ENCODE assay signal across 10 mouse cellular contexts in the genomic region with DNA sequence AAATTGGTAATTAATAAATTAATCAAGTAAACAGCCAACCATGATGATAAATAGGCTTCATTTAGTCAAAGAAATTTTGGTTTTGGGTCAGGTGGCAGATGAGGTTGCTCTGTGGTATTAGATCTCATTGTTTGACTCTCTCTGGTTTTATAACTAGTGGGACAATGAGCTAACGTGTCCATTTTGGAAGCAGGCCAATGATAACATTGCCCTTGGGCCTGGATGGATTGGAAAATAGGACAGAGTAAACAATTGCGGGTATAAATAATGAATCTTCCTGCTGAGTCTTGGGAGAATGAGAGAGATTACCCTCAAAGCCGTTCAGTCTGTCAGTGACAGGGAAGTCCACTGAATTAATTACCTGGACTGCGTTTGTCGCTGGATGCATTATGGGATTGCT. TPM values are rescaled to one million over a fixed set of nuclear protein-coding genes. Genes with fewer than 3 reads are reported as not detected.
DNase-seq lines count a peak whose midpoint lies in the region; ATAC-seq lines count a peak whose summit lies in the region.
"Had no signal": no experiment of that assay in that cellular context is flagged by ENCODE, and none has a peak within 500 bp of the region (broad histone marks: within the 10 kb centered on the region; RNA-seq: fewer than 3 reads in every experiment).

No protein-coding gene starts in this region.

- intact Hi-C loops in heart, postnatal 25 days (cut with DNase I), result no loop called here
- intact Hi-C loops in left cerebral cortex, postnatal 36 days (cut with DNase I), result no loop called here

- H3K9me3 ChIP-seq in heart, embryonic 10.5 days, result no peaks in the 10 kb centered on the region
- H3K9me3 ChIP-seq in neural tube, embryonic 15.5 days (replicated peaks), result no peaks in the 10 kb centered on the region
- no peaks in the 10 kb centered on the region for H3K9me3 ChIP-seq in forebrain, embryonic 14.5 days (replicated peaks; ENCODE audit: control insufficient read depth, low read length)

- no peak overlapping the region for H3K4me2 ChIP-seq in neural tube, embryonic 15.5 days
- H3K4me2 ChIP-seq in forebrain, embryonic 14.5 days (ENCODE audit: low read length), result no peak overlapping the region

- no peak overlapping the region for H3K27ac ChIP-seq in heart, embryonic 10.5 days
- H3K27ac ChIP-seq in neural tube, embryonic 15.5 days (replicated peaks), result 0 out of 2 replicates have a peak overlapping the region, but pooled peaks have one; percentile 13
- no peak overlapping the region for H3K27ac ChIP-seq in forebrain, embryonic 14.5 days (ENCODE audit: low read depth, low read length)

- DNase-seq in heart, adult 11 months, result peak; percentile 97
- no peak for DNase-seq in heart, embryonic 10.5 days (ENCODE audit: low spot score)
- DNase-seq in ovary, adult 18-20 months (ENCODE audit: low spot score), result peak; percentile 23
- no peak for DNase-seq in ovary, postnatal 10 days (ENCODE audit: low spot score)
- peak; percentile 14 for DNase-seq in heart, postnatal 25 days (ENCODE audit: low spot score)
- DNase-seq in forebrain, embryonic 14.5 days (ENCODE audit: low spot score), result no peak
- no peak for DNase-seq in left cerebral cortex, postnatal 36 days (ENCODE audit: low spot score in 2 of 2)
- DNase-seq: thymus, postnatal 36 days had no signal

- peaks cover 29% of the 10 kb centered on the region for H3K4me1 ChIP-seq in heart, embryonic 10.5 days
- H3K4me1 ChIP-seq in neural tube, embryonic 15.5 days, result peaks cover 59% of the 10 kb centered on the region
- H3K4me1 ChIP-seq in forebrain, embryonic 14.5 days (ENCODE audit: control insufficient read depth, insufficient read depth, low read length), result peaks cover 5% of the 10 kb centered on the region; the same call in 1 of the 2 replicates

- H3K9ac ChIP-seq in neural tube, embryonic 15.5 days (replicated peaks), result no peak overlapping the region
- no peak overlapping the region for H3K9ac ChIP-seq in forebrain, embryonic 14.5 days (ENCODE audit: low read length)

- H3K4me3 ChIP-seq in heart, embryonic 10.5 days, result no peak overlapping the region
- H3K4me3 ChIP-seq in neural tube, embryonic 15.5 days (replicated peaks), result no peak overlapping the region
- no peak overlapping the region for H3K4me3 ChIP-seq in forebrain, embryonic 14.5 days (ENCODE audit: low read depth, low read length)

- WGBS in heart, embryonic 10.5 days, result 75% methylated on average over 5 of the region's 5 CpGs
- WGBS in neural tube, embryonic 15.5 days, result 18% methylated on average over 5 of the region's 5 CpGs
- 44% methylated on average over 5 of the region's 5 CpGs for WGBS in forebrain, embryonic 14.5 days

- no peaks in the 10 kb centered on the region for H3K27me3 ChIP-seq in heart, embryonic 10.5 days (ENCODE audit: insufficient read depth, poor library complexity, severe bottlenecking)
- no peaks in the 10 kb centered on the region for H3K27me3 ChIP-seq in neural tube, embryonic 15.5 days (replicated peaks)
- H3K27me3 ChIP-seq in forebrain, embryonic 14.5 days (replicated peaks; ENCODE audit: control insufficient read depth, insufficient read depth, low read length), result no peaks in the 10 kb centered on the region
- H3K27me3 ChIP-seq: CH12.LX had no signal

- no peak for ATAC-seq in neural tube, embryonic 15.5 days (ENCODE audit: low FRiP score)
- no peak for ATAC-seq in forebrain, embryonic 14.5 days

- H3K36me3 ChIP-seq in heart, embryonic 10.5 days, result no peaks in the 10 kb centered on the region
- H3K36me3 ChIP-seq in neural tube, embryonic 15.5 days, result no peaks in the 10 kb centered on the region
- H3K36me3 ChIP-seq in forebrain, embryonic 14.5 days (ENCODE audit: control insufficient read depth, insufficient read depth, low read length), result no peaks in the 10 kb centered on the region

RNA-seq across cellular contexts. Expression of gene Fam222b, which starts 26.7 kb away (rescaled TPM):
- 24.0 and 25.5 TPM in 2 replicates for polyA plus RNA-seq in heart, embryonic 10.5 days (2016; fragmentation: Nextera tagmentation; extraction: Ambion mirVana)
- 10 to 100 TPM; 10.8 to 12.3 TPM for total RNA-seq in heart, postnatal 25 days (2021)
- 22.2 and 24.2 TPM in 2 replicates for polyA plus RNA-seq in neural tube, embryonic 15.5 days (2015; fragmentation: Nextera tagmentation; extraction: Ambion mirVana)
- 22.3 and 23.9 TPM in 2 replicates for polyA plus RNA-seq in forebrain, embryonic 14.5 days (2014; fragmentation: Nextera tagmentation; extraction: Ambion mirVana)
- 10 to 100 TPM; 29.0 to 29.7 TPM for total RNA-seq in left cerebral cortex, postnatal 36 days (2021)

RNA-seq across cellular contexts. Expression of gene Eral1, which starts 41.0 kb away (rescaled TPM):
- 30.7 and 35.6 TPM in 2 replicates for polyA plus RNA-seq in heart, embryonic 10.5 days (2016; fragmentation: Nextera tagmentation; extraction: Ambion mirVana)
- 10 to 100 TPM; 25.7 to 27.6 TPM for total RNA-seq in heart, postnatal 25 days (2021)
- 30.1 and 30.9 TPM in 2 replicates for polyA plus RNA-seq in neural tube, embryonic 15.5 days (2015; fragmentation: Nextera tagmentation; extraction: Ambion mirVana)
- 36.8 and 40.2 TPM in 2 replicates for polyA plus RNA-seq in forebrain, embryonic 14.5 days (2014; fragmentation: Nextera tagmentation; extraction: Ambion mirVana)
- total RNA-seq in left cerebral cortex, postnatal 36 days (2021), result 10 to 100 TPM; 18.9 to 19.1 TPM

RNA-seq across cellular contexts. Expression of gene Traf4, which starts 44.2 kb away (rescaled TPM):
- polyA plus RNA-seq in heart, embryonic 10.5 days (2016; fragmentation: Nextera tagmentation; extraction: Ambion mirVana), result 57.9 and 88.7 TPM in 2 replicates
- 1 to 10 TPM; 4.6 to 6.7 TPM for total RNA-seq in heart, postnatal 25 days (2021)
- 82.1 and 85.4 TPM in 2 replicates for polyA plus RNA-seq in neural tube, embryonic 15.5 days (2015; fragmentation: Nextera tagmentation; extraction: Ambion mirVana)
- 79.2 and 82.6 TPM in 2 replicates for polyA plus RNA-seq in forebrain, embryonic 14.5 days (2014; fragmentation: Nextera tagmentation; extraction: Ambion mirVana)
- total RNA-seq in left cerebral cortex, postnatal 36 days (2021), result 10 to 100 TPM; 10.5 to 12.5 TPM

RNA-seq across cellular contexts. Expression of gene Nek8, which starts 55.3 kb away (rescaled TPM):
- 15.3 and 16.5 TPM in 2 replicates for polyA plus RNA-seq in heart, embryonic 10.5 days (2016; fragmentation: Nextera tagmentation; extraction: Ambion mirVana)
- total RNA-seq in heart, postnatal 25 days (2021), result 1 to 10 TPM; 2.5 to 2.6 TPM
- 7.0 and 9.7 TPM in 2 replicates for polyA plus RNA-seq in neural tube, embryonic 15.5 days (2015; fragmentation: Nextera tagmentation; extraction: Ambion mirVana)
- polyA plus RNA-seq in forebrain, embryonic 14.5 days (2014; fragmentation: Nextera tagmentation; extraction: Ambion mirVana), result 4.6 and 5.5 TPM in 2 replicates
- 1 to 10 TPM; 2.7 to 3.2 TPM for total RNA-seq in left cerebral cortex, postnatal 36 days (2021)

RNA-seq across cellular contexts. Expression of gene Tlcd1, which starts 55.3 kb away (rescaled TPM):
- 16.9 and 18.7 TPM in 2 replicates for polyA plus RNA-seq in heart, embryonic 10.5 days (2016; fragmentation: Nextera tagmentation; extraction: Ambion mirVana)
- 1 to 10 TPM; 5.5 to 7.2 TPM for total RNA-seq in heart, postnatal 25 days (2021)
- polyA plus RNA-seq in neural tube, embryonic 15.5 days (2015; fragmentation: Nextera tagmentation; extraction: Ambion mirVana), result 19.3 and 20.0 TPM in 2 replicates
- polyA plus RNA-seq in forebrain, embryonic 14.5 days (2014; fragmentation: Nextera tagmentation; extraction: Ambion mirVana), result 4.4 and 4.5 TPM in 2 replicates
- total RNA-seq in left cerebral cortex, postnatal 36 days (2021), result 10 to 100 TPM; 32.5 to 36.1 TPM

Comparison
In these comparisons a context has a peak if more than half of its experiments do, and no peak if none do; other contexts are left out.
1. DNase-seq: peak in heart, adult 11 months (single experiment), ovary, adult 18-20 months (single experiment) and heart, postnatal 25 days (single experiment); none in heart, embryonic 10.5 days (single experiment), ovary, postnatal 10 days (single experiment), forebrain, embryonic 14.5 days (single experiment) and left cerebral cortex, postnatal 36 days (0 of 2).